Mouse (Mus musculus) activated CD4-positive, CD25-positive, alpha-beta regulatory T cell, adult 9 weeks (primary cell): ENCODE measurements around the gene Apoc1. TPM values are rescaled to one million over a fixed set of nuclear protein-coding genes. Genes with fewer than 3 reads are reported as not detected.

ENCODE experiments used
- polyA plus RNA-seq: library from polyadenylated mRNA; unstranded; fragments of 100-300 nt; shearing (Covaris generic); gene quantifications from one replicate; pipeline ENCODE4 v1.2.1, GENCODE M21; 2017

Apoc1 gene
- polyA plus RNA-seq: 1.8 TPM

DNA sequence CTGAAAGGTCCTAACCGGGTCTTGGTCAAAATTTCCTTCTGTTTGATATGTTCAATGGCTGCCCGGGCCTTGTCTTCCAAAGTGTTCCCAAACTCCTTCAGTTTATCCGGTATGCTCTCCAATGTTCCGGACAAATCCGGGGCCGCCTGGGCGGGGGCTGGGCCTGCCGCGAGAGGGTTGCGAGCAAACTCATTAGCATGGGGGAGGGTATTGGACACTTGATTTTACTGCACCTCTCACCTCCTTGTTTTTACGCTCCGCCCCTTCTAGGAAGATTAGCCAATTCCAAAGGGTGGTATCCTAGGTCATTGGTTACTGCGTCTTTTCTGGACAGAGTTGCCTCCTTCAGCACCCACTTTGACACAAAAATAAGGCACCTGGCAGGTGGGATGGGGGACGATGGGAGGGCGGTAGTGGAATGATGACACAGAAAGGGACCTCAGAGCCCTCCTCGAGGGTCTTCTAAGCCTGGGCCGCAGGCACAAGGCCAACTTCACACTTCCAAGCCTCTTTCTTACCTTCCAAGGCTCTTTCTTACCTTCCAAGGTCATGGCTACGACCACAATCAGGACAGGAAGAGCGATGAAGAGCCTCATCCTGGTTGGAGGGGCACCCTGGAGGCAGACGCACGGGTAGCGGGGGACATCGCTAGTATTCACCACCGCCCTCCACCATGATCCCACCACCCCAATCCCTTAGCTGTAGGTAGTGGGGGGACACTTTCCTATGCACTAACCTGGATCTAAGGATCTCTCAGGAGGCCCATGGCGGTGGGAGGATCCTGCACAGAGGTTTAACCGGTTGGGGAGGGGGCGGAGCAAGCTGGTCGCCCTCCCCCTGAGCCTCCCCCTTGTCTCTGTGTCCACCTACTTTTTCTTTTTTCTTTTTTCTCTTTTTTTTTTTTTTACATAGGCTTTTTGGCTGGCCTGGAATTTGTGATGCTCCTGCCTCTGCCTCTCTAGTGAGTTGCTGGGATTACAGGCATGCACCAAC, at the start of gene Apoc1:
TSS of gene Apoc1 (minus strand) at position 788 of the 993 bp plus-strand sequence.

DNA sequence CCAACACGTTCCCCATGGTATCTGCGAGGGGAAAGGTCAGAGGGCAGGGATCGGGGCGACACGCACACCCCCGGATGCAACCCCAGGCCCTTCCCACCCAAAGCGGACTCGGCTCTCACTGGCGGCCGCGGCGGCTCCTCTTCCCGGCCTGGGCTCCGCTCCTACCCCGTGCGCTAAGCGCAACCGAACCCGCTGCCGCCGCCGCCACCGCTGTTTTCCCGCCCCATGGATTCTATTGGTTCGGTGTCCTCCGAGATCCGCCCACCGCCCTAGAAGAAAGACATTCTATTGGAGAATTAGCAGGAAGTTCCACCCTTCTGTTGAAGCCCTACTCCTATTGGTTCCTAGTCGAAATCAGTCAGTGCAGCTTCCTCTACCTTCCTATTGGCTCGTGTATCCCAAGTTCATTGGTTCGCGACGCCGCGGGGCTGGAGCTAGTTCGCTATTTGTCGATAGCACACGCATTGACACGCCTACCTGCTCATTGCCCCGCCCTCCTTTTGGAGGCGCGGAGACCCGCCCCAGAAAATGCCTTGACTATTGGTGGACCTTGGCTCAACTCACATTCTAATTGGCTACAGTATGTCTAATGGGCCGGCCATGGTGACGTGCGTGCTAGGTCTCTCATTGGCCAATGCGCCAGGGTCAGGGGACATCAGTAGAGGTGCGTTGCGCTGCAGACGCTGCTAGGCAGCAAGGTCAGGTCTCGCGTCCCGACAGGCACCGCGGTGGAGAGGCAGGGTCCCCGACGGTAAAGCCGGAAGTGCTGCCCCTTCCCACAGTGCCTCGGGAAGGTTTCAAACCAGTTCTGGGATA, 23.0 kb upstream of the Apoc1 start, which contains the start of gene Tomm40:
TSS of gene Tomm40 (minus strand) at position 200 of the 816 bp plus-strand sequence.

DNA sequence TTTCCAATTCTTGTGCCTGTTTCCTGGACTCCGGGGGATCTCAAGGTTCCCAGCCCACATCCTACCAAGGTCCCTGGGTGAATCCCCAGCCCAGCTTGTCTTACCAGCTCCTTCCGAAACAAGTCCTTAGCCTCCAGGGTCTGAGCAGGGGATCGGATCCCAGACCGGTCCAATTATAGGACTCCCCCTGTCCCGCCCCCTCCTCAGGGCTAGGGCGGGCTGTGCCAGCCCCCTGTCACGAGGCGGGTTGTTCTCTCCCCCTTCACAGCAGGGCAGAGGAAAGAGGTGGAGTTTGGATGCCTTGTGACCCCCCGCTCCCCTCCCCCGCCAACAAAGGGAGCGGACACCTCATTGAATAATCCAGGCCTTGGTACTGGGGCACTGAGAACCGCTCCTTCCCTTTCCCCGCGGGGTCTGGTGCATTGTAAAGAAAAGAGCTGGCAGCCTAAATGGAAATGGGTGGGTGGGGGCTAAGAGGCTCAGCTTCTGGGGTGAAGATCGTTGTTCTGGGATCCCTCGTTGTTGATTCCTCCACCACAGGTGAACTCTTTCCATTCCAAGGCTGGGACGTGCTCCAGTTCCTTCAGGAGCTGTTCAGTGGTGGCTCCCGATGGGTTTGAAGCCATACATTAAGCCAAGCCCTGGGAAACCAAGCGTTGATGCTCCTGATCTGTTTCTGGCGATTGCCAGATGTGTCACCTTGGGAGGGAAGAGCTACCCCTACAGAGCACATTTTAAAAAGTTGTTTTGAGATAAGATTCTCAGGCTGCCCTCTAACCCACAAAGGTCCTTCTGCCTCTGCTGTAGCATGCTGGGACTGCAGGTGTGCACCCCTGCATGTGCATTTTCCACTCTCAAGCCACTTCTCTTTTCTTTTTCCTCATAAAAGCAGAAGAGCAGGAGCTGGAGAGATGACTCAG, 6.7 kb upstream of the Apoc1 start, which contains the start of gene Apoe:
TSS of gene Apoe (minus strand) at position 282 of the 920 bp plus-strand sequence.

DNA sequence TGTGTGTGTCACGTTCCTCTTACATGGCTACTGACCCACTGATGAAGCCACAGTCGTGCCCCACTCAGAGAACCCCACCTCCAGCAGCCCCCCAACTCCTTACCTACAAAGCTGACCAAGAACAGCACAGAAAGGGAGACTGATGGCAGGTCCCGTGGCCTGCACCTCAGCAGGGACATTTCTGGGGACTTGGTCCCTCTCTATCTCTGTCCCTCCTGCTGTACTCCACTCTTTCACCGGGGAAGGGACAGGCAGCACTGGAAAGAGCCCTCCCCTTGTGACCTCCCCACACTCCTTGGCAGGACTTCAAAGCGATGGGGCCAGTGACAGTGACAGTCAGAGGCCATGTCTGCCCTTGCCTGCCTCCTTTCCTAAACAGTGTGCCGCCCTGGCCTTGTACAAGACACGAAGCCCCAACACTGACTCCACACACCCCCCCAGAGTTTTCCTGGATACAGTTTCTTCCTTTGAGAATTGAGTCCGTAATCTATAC, 11.2 kb downstream of the Apoc1 start, which contains the start of the genes Gm44805 and Apoc4:
TSS of gene Gm44805 (minus strand) at position 222 of the 493 bp plus-strand sequence.
TSS of gene Apoc4 (minus strand) at position 278 of the 493 bp plus-strand sequence.

DNA sequence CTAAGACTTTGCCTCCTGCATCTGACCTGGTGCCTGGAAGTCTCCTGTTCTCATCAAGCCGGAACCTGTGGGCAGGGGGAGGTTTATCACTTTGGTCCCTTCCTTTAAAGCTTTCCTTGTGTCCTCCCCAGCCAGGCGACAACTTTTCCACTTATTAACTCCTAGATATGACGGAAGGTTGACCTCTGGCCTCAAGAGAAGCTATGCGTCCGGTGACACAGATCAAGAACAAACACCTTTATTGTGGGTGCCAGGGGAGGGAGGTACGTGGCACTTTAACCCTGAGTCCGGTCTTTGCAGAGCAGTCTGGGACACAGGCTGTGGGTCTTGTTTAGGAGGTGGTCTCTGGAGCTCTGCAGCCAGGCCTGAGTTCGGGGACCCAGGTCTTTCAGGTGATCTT, 14.6 kb downstream of the Apoc1 start, which contains the start of gene Apoc2:
TSS of gene Apoc2 (minus strand) at position 70 of the 400 bp plus-strand sequence.

DNA sequence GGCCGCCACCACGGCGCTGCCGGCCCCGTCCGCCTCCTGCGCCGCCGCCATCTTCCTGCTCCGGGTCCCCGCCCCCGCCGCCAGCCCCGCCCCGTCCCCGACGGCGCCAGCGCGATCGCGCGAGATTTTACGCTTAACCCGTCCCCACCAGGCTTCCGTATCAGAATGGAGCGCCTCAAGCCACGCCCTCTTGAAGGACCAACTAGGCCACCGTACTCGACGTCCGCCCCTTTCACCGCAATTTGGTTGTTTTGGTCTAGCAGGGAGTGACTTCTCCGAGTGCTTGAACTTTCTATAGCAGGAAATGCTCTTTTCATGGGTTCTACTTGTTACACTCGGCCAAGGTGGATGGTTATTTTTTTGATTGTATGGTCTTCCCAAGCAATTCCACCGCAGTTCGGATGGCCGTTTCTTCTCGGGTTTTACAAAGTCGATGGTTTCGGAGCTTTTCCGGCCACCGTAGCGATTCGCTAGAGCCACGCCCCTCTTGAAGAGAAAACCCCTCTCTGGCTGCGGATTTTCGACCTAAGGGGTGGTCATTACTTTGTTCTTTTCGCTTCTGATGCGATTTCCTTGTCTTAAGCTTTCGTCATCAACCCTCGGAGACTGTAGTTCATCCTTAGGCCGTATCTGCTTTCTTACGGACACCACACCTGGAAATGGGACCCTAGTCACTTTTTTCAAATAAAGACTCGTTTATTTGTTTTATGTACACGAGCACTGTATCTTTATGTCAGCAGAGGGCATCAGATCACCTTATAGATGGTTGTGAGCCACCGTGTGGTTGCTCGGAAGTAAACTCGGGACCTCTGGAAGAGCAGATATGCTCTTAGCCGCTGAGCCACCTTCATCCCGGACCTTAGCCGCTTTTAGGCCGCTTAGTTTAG, 27.3 kb downstream of the Apoc1 start, which contains the start of gene Clptm1:
TSS of gene Clptm1 (minus strand) at position 79 of the 887 bp plus-strand sequence.

Other genes with a start within 250 kb of the Apoc1 start
- gene Mark4, start 233.8 kb downstream of the Apoc1 start, polyA plus RNA-seq: 2.0 TPM
- gene Exoc3l2, start 229.3 kb downstream of the Apoc1 start, polyA plus RNA-seq: not detected
- 0.28 TPM for gene Bloc1s3, start 184.3 kb downstream of the Apoc1 start, polyA plus RNA-seq
- gene Trappc6a, start 184.3 kb downstream of the Apoc1 start, polyA plus RNA-seq: 115 TPM
- not detected for gene Nkpd1, start 174.8 kb downstream of the Apoc1 start, polyA plus RNA-seq
- 4.3 TPM for gene Ppp1r37, start 129.6 kb downstream of the Apoc1 start, polyA plus RNA-seq
- 1.6 TPM for gene Zfp296, start 115.4 kb downstream of the Apoc1 start, polyA plus RNA-seq
- gene Gemin7, start 115.1 kb downstream of the Apoc1 start, polyA plus RNA-seq: 95.3 TPM
- 15.3 TPM for gene Clasrp, start 88.2 kb downstream of the Apoc1 start, polyA plus RNA-seq
- 24.3 TPM for gene Relb, start 63.2 kb downstream of the Apoc1 start, polyA plus RNA-seq
- gene Clptm1, start 27.6 kb downstream of the Apoc1 start, polyA plus RNA-seq: 150 TPM
- gene Apoc2, start 14.7 kb downstream of the Apoc1 start, polyA plus RNA-seq: not detected
- gene Gm44805, start 11.2 kb downstream of the Apoc1 start, polyA plus RNA-seq: not detected
- gene Apoc4, start 11.2 kb downstream of the Apoc1 start, polyA plus RNA-seq: 0.54 TPM
- gene Apoe, start 6.5 kb upstream of the Apoc1 start, polyA plus RNA-seq: 19.9 TPM
- gene Tomm40, start 22.8 kb upstream of the Apoc1 start, polyA plus RNA-seq: 19.1 TPM
- gene Nectin2, start 57.8 kb upstream of the Apoc1 start, polyA plus RNA-seq: 1.2 TPM
- gene Bcam, start 78.4 kb upstream of the Apoc1 start, polyA plus RNA-seq: 19.5 TPM
- 0.45 TPM for gene Cblc, start 104.1 kb upstream of the Apoc1 start, polyA plus RNA-seq
- gene Bcl3, start 130.1 kb upstream of the Apoc1 start, polyA plus RNA-seq: 16.8 TPM
- gene Gm19345, start 159.3 kb upstream of the Apoc1 start, polyA plus RNA-seq: 0.28 TPM
- 0.29 TPM for gene Ceacam16, start 168.6 kb upstream of the Apoc1 start, polyA plus RNA-seq
- not detected for gene Ceacam19, start 195.3 kb upstream of the Apoc1 start, polyA plus RNA-seq
- gene Pvr, start 228.5 kb upstream of the Apoc1 start, polyA plus RNA-seq: 43.6 TPM